Mouse (Mus musculus) heart, postnatal 0 days (tissue): Measurements from ENCODE around the gene Fam13c.

Experiments
- CTCF ChIP-seq: IDR thresholded peaks from 2 replicates; pipeline ENCODE4 v1.5.1; 2016; ENCODE audit warnings: antibody characterized with exemption, control low read depth, low read depth
- EP300 ChIP-seq: IDR thresholded peaks from 2 replicates; pipeline ENCODE4 v1.6.1; 2016; ENCODE audit warnings: antibody characterized with exemption, low read depth

DNA sequence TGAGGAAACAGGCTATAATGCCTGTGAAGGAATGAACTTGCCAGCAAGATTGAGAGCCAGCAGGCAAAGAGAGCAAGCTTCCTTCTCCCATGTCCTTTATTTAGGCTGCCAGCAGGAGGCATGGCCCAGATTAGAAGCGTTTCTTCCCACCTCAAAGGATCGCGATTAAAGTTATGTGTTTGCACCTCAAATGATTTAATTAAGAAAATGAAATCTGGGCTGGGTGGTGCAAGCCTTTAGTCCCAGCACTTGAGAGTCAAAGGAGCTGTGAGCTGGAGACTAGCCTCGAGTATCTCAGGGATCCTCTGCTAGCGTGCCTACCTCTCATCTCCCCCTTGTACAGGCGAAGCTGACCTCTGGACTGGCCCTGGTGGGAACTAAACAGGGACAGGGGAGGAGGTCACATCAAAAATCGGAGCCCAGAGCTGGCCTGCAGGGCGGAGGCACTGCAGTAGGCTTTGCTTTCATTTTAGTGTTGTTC, 93.1 kb downstream of the Fam13c start:
- TF ChIP-seq CTCF: no peak
- TF ChIP-seq EP300: no peak
